Mouse (Mus musculus) limb, embryonic 10.5 days (tissue): Measurements from ENCODE around the gene Ankrd66. TPM values are rescaled to one million over a fixed set of nuclear protein-coding genes. Genes with fewer than 3 reads are reported as not detected.

Experiments used
- DNase-seq: peaks from one replicate; pipeline ENCODE4 v3.0.0-alpha.2; 2017; ENCODE audit warnings: low spot score
- H3K27ac ChIP-seq: fragments of 300-500 bp; sonication (generic); 2 replicates; pipeline ENCODE4 v1.5.1; 2016; ENCODE audit warnings: mild to moderate bottlenecking
- H3K27me3 ChIP-seq: fragments of 300-500 bp; sonication (generic); 2 replicates; pipeline ENCODE4 v1.6.1; 2016; ENCODE audit warnings: low read depth, mild to moderate bottlenecking; ENCODE audit not compliant: poor library complexity, severe bottlenecking
- H3K36me3 ChIP-seq: fragments of 300-500 bp; sonication (generic); 2 replicates; pipeline ENCODE4 v1.6.1; 2016; ENCODE audit warnings: mild to moderate bottlenecking, moderate library complexity
- H3K4me1 ChIP-seq: fragments of 300-500 bp; sonication (generic); 2 replicates; pipeline ENCODE4 v1.6.1; 2016
- H3K4me3 ChIP-seq: fragments of 300-500 bp; sonication (generic); 2 replicates; pipeline ENCODE4 v1.5.1; 2016; ENCODE audit warnings: mild to moderate bottlenecking, moderate library complexity
- H3K9me3 ChIP-seq: fragments of 300-500 bp; sonication (generic); replicated peaks from 2 replicates; pipeline ENCODE4 v1.6.1; 2016; ENCODE audit warnings: mild to moderate bottlenecking
- WGBS: fragments of 180-500 bp; shearing (Covaris S2); methylation state at CpG from one replicate; pipeline ENCODE4 v1.1.7; 2016; 5-methylcytosine and 5-hydroxymethylcytosine counted together
- polyA plus RNA-seq: library from polyadenylated mRNA; unstranded; fragments of >200 nt; fragmentation: Nextera tagmentation; extraction: Ambion mirVana; gene quantifications from 2 replicates; pipeline ENCODE4 v1.2.1, GENCODE M21; 2016

The Ankrd66 gene
- 0.18 TPM in 1 of 2 replicates, not detected in the other for polyA plus RNA-seq

GRCm38 (mm10) chr17:43543539-43543938 is at the start of gene Ankrd66:
TSS of gene Ankrd66 (minus strand) at chr17:43543639.
- H3K4me3 ChIP-seq: no peak within 1 kb of the TSS
- no peaks in the 10 kb centered on the region for H3K4me1 ChIP-seq
- no peak within 1 kb of the TSS for H3K27ac ChIP-seq
- H3K36me3 ChIP-seq: no peaks in the 10 kb centered on the region
- no peaks in the 10 kb centered on the region for H3K27me3 ChIP-seq
- WGBS: 25% methylated on average over 1 of the region's 1 CpGs
- DNase-seq: no peak
- H3K9me3 ChIP-seq: no peaks in the 10 kb centered on the region

- Histone ChIP-seq H3K4me1 (no peaks in the 10 kb centered on the region), H3K27ac (no peak overlapping the region), H3K27me3 (no peaks in the 10 kb centered on the region), H3K4me3 (no peak overlapping the region), H3K9me3 (no peaks in the 10 kb centered on the region), H3K36me3 (no peaks in the 10 kb centered on the region)
- DNase-seq: no peak
- WGBS: 90% methylated on average over 21 of the region's 21 CpGs
Observed at GRCm38 (mm10) chr17:43592296-43593291, 49.2 kb upstream of the Ankrd66 start.

- Histone ChIP-seq H3K36me3 (no peaks in the 10 kb centered on the region), H3K9me3 (no peaks in the 10 kb centered on the region), H3K27ac (no peak overlapping the region), H3K4me1 (no peaks in the 10 kb centered on the region), H3K4me3 (no peak overlapping the region), H3K27me3 (no peaks in the 10 kb centered on the region)
- WGBS: 92% methylated on average over 5 of the region's 5 CpGs
- no peak for DNase-seq
Observed at GRCm38 (mm10) chr17:43590531-43590930, 47.1 kb upstream of the Ankrd66 start.

- Histone ChIP-seq H3K27me3 (no peaks in the 10 kb centered on the region), H3K36me3 (no peaks in the 10 kb centered on the region), H3K9me3 (no peaks in the 10 kb centered on the region), H3K4me1 (no peaks in the 10 kb centered on the region), H3K4me3 (no peak overlapping the region), H3K27ac (no peak overlapping the region)
- 94% methylated on average over 6 of the region's 6 CpGs for whole genome bisulfite sequencing
- no peak for DNase-seq
Observed at GRCm38 (mm10) chr17:43589750-43590149, 46.3 kb upstream of the Ankrd66 start.

GRCm38 (mm10) chr17:43587278-43587677 is 43.8 kb upstream of the Ankrd66 start:
- no peaks in the 10 kb centered on the region for H3K27me3 ChIP-seq
- H3K27ac ChIP-seq: no peak overlapping the region
- no peak for DNase-seq
- no peaks in the 10 kb centered on the region for H3K36me3 ChIP-seq
- H3K9me3 ChIP-seq: no peaks in the 10 kb centered on the region
- peaks cover 4% of the 10 kb centered on the region; the same call in 1 of the 2 replicates for H3K4me1 ChIP-seq
- no peak overlapping the region for H3K4me3 ChIP-seq
- whole genome bisulfite sequencing: 92% methylated on average over 2 of the region's 2 CpGs

GRCm38 (mm10) chr17:43584771-43585170 is 41.3 kb upstream of the Ankrd66 start:
- H3K27me3 ChIP-seq: no peaks in the 10 kb centered on the region
- 83% methylated on average over 7 of the region's 7 CpGs for WGBS
- no peak overlapping the region for H3K27ac ChIP-seq
- no peaks in the 10 kb centered on the region for H3K9me3 ChIP-seq
- peaks cover 17% of the 10 kb centered on the region for H3K4me1 ChIP-seq
- H3K36me3 ChIP-seq: no peaks in the 10 kb centered on the region
- no peak overlapping the region for H3K4me3 ChIP-seq
- DNase-seq: no peak

GRCm38 (mm10) chr17:43581012-43581467 is 37.6 kb upstream of the Ankrd66 start:
- H3K4me3 ChIP-seq: no peak overlapping the region
- DNase-seq: no peak
- H3K27me3 ChIP-seq: no peaks in the 10 kb centered on the region
- 0 out of 2 replicates have a peak overlapping the region, but pooled peaks have one; percentile 19 for H3K27ac ChIP-seq
- H3K4me1 ChIP-seq: peaks cover 18% of the 10 kb centered on the region
- H3K9me3 ChIP-seq: no peaks in the 10 kb centered on the region
- 50% methylated on average over 8 of the region's 8 CpGs for WGBS
- H3K36me3 ChIP-seq: no peaks in the 10 kb centered on the region

GRCm38 (mm10) chr17:43580456-43580855 is 37.0 kb upstream of the Ankrd66 start:
- no peak for DNase-seq
- H3K4me3 ChIP-seq: no peak overlapping the region
- no peaks in the 10 kb centered on the region for H3K9me3 ChIP-seq
- WGBS: 54% methylated on average over 3 of the region's 3 CpGs
- no peaks in the 10 kb centered on the region for H3K27me3 ChIP-seq
- H3K27ac ChIP-seq: peak overlapping the region; percentile 19; the same call in 1 of the 2 replicates
- H3K36me3 ChIP-seq: no peaks in the 10 kb centered on the region
- H3K4me1 ChIP-seq: peaks cover 18% of the 10 kb centered on the region

- Histone ChIP-seq H3K27me3 (no peaks in the 10 kb centered on the region), H3K36me3 (no peaks in the 10 kb centered on the region), H3K4me1 (peaks cover 2% of the 10 kb centered on the region), H3K27ac (no peak overlapping the region), H3K4me3 (no peak overlapping the region), H3K9me3 (no peaks in the 10 kb centered on the region)
- 27% methylated on average over 3 of the region's 3 CpGs for WGBS
- no peak for DNase-seq
Observed at GRCm38 (mm10) chr17:43573624-43574073, 30.2 kb upstream of the Ankrd66 start.

GRCm38 (mm10) chr17:43569287-43569686 is 25.8 kb upstream of the Ankrd66 start:
- 65% methylated on average over 7 of the region's 7 CpGs for WGBS
- H3K9me3 ChIP-seq: no peaks in the 10 kb centered on the region

GRCm38 (mm10) chr17:43567992-43568888 is 24.8 kb upstream of the Ankrd66 start, which contains the start of gene Pla2g7:
TSS of gene Pla2g7 (plus strand) at chr17:43568098.
- no peaks in the 10 kb centered on the region for H3K27me3 ChIP-seq
- H3K4me3 ChIP-seq: peak within 1 kb of the TSS; percentile 63
- no peaks in the 10 kb centered on the region for H3K36me3 ChIP-seq
- DNase-seq: peak; percentile 72
- H3K27ac ChIP-seq: peak within 1 kb of the TSS; percentile 77
- H3K4me1 ChIP-seq: peaks cover 19% of the 10 kb centered on the region
- H3K9me3 ChIP-seq: no peaks in the 10 kb centered on the region
- WGBS: under 1% methylated on average over 34 of the region's 34 CpGs

More at GRCm38 (mm10) chr17:43569287-43569686, 25.8 kb upstream of the Ankrd66 start:
- DNase-seq: no peak
- Histone ChIP-seq H3K27ac (no peak overlapping the region), H3K4me1 (peaks cover 19% of the 10 kb centered on the region), H3K36me3 (no peaks in the 10 kb centered on the region), H3K27me3 (no peaks in the 10 kb centered on the region), H3K4me3 (no peak overlapping the region)

- H3K27ac ChIP-seq: peak overlapping the region; percentile 77
- DNase-seq: peak; percentile 33
- 9% methylated on average over 12 of the region's 12 CpGs for WGBS
Observed at GRCm38 (mm10) chr17:43567593-43567991, 24.2 kb upstream of the Ankrd66 start.

More at GRCm38 (mm10) chr17:43567593-43567991, 24.2 kb upstream of the Ankrd66 start:
- Histone ChIP-seq H3K4me3 (peak overlapping the region; percentile 63), H3K36me3 (no peaks in the 10 kb centered on the region), H3K27me3 (no peaks in the 10 kb centered on the region), H3K4me1 (peaks cover 19% of the 10 kb centered on the region), H3K9me3 (no peaks in the 10 kb centered on the region)
